In the genomic region with DNA sequence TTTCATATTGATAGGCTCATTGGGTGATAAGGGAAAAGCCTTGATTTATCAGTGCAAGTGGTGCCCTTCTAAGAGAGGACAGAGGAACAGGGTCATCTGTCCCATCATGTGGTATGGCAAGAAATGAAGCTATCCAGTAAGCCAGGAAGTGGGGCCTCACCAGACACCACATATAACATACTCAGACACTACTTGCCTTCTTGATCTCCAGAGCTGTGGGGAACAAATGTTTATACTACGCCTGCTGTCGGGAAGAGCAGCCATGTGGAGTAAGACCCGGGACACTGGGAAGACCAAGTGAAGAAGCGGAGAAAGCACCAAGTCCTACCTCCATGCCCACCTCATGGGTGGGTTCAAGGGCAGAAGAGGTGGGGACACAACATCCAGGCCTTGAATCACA, we compare ENCODE assay signal across 29 mouse cellular contexts.
DNase-seq lines count a peak whose midpoint lies in the region; ATAC-seq lines count a peak whose summit lies in the region.
"Had no signal": no experiment of that assay in that cellular context is flagged by ENCODE, and none has a peak within 500 bp of the region (broad histone marks: within the 10 kb centered on the region; RNA-seq: fewer than 3 reads in every experiment).

No protein-coding gene starts in this region.

- peak overlapping the region; percentile 50; the same call in 1 of the 2 replicates for H3K27ac ChIP-seq in hindbrain, embryonic 10.5 days
- no peak overlapping the region for H3K27ac ChIP-seq in hindbrain, embryonic 14.5 days
- peak overlapping the region; percentile 84 for H3K27ac ChIP-seq in lung, embryonic 15.5 days
- H3K27ac ChIP-seq in intestine, embryonic 15.5 days = peak overlapping the region; percentile 20; the same call in 1 of the 2 replicates
- H3K27ac ChIP-seq: embryonic facial prominence, embryonic 10.5 days; embryonic facial prominence, embryonic 13.5 days; forebrain, embryonic 12.5 days; forebrain, embryonic 15.5 days; heart, adult 2 months; heart, embryonic 10.5 days; heart, embryonic 13.5 days; hindbrain, embryonic 12.5 days had no signal

- no peak overlapping the region for H3K4me2 ChIP-seq in hindbrain, embryonic 14.5 days (replicated peaks)
- H3K4me2 ChIP-seq in lung, embryonic 15.5 days = 0 out of 2 replicates have a peak overlapping the region, but pooled peaks have one; percentile 3
- no peak overlapping the region for H3K4me2 ChIP-seq in intestine, embryonic 15.5 days (replicated peaks)
- H3K4me2 ChIP-seq: embryonic facial prominence, embryonic 13.5 days; forebrain, embryonic 12.5 days; forebrain, embryonic 15.5 days; heart, embryonic 13.5 days; hindbrain, embryonic 12.5 days had no signal

- H3K4me3 ChIP-seq in hindbrain, embryonic 10.5 days = no peak overlapping the region
- no peak overlapping the region for H3K4me3 ChIP-seq in hindbrain, embryonic 14.5 days (replicated peaks; ENCODE audit: low read length)
- H3K4me3 ChIP-seq in lung, embryonic 15.5 days = no peak overlapping the region
- no peak overlapping the region for H3K4me3 ChIP-seq in intestine, embryonic 15.5 days (replicated peaks)
- H3K4me3 ChIP-seq: embryonic facial prominence, embryonic 10.5 days; embryonic facial prominence, embryonic 13.5 days; erythroblast, embryonic 14.5 days; forebrain, embryonic 12.5 days; forebrain, embryonic 15.5 days; heart, adult 2 months; heart, embryonic 10.5 days; heart, embryonic 13.5 days; hindbrain, embryonic 12.5 days had no signal

- peaks cover 15% of the 10 kb centered on the region for H3K36me3 ChIP-seq in hindbrain, embryonic 10.5 days
- H3K36me3 ChIP-seq in hindbrain, embryonic 14.5 days (replicated peaks; ENCODE audit: control insufficient read depth, insufficient read depth) = no peaks in the 10 kb centered on the region
- no peaks in the 10 kb centered on the region for H3K36me3 ChIP-seq in lung, embryonic 15.5 days
- no peaks in the 10 kb centered on the region for H3K36me3 ChIP-seq in intestine, embryonic 15.5 days
- H3K36me3 ChIP-seq: embryonic facial prominence, embryonic 13.5 days; forebrain, embryonic 15.5 days; heart, embryonic 13.5 days; hindbrain, embryonic 12.5 days had no signal

- WGBS in hindbrain, embryonic 10.5 days = 94% methylated on average over 4 of the region's 4 CpGs
- 95% methylated on average over 4 of the region's 4 CpGs for WGBS in hindbrain, embryonic 14.5 days
- 49% methylated on average over 4 of the region's 4 CpGs for WGBS in lung, embryonic 15.5 days
- WGBS in intestine, embryonic 15.5 days = 61% methylated on average over 4 of the region's 4 CpGs

- H3K9ac ChIP-seq in hindbrain, embryonic 14.5 days = no peak overlapping the region
- no peak overlapping the region for H3K9ac ChIP-seq in lung, embryonic 15.5 days
- H3K9ac ChIP-seq in intestine, embryonic 15.5 days = no peak overlapping the region
- H3K9ac ChIP-seq: embryonic facial prominence, embryonic 13.5 days; forebrain, embryonic 12.5 days; forebrain, embryonic 15.5 days; heart, embryonic 13.5 days; hindbrain, embryonic 12.5 days had no signal

- DNase-seq in hindbrain, embryonic 10.5 days (ENCODE audit: low spot score) = no peak
- DNase-seq in hindbrain, embryonic 14.5 days (ENCODE audit: low spot score) = no peak
- no peak for DNase-seq in lung, adult 18-20 months
- peak; percentile 37 for DNase-seq in lung, postnatal 36 days
- no peak for DNase-seq in lung, postnatal 10 days
- DNase-seq in left cerebral cortex, adult 18-20 months (ENCODE audit: low spot score in 2 of 2) = no peak
- DNase-seq: adrenal gland, adult 8-10 months; adrenal gland, postnatal 25 days; cerebellum, adult 11-12 months; cerebellum, adult 8-10 months; cerebellum, postnatal 10 days; cerebellum, postnatal 36 days; embryo, embryonic 11 days; gastrocnemius, postnatal 10 days; gastrocnemius, postnatal 36 days; heart, adult 2 months; heart, postnatal 14 days; heart, postnatal 4 days had no signal

- H3K9me3 ChIP-seq in hindbrain, embryonic 10.5 days = no peaks in the 10 kb centered on the region
- no peaks in the 10 kb centered on the region for H3K9me3 ChIP-seq in hindbrain, embryonic 14.5 days (ENCODE audit: control insufficient read depth, low read length)
- H3K9me3 ChIP-seq in lung, embryonic 15.5 days = no peaks in the 10 kb centered on the region
- H3K9me3 ChIP-seq in intestine, embryonic 15.5 days = no peaks in the 10 kb centered on the region
- H3K9me3 ChIP-seq: embryonic facial prominence, embryonic 10.5 days; embryonic facial prominence, embryonic 13.5 days; forebrain, embryonic 12.5 days; forebrain, embryonic 15.5 days; heart, embryonic 10.5 days; hindbrain, embryonic 12.5 days had no signal

- peaks cover 26% of the 10 kb centered on the region for H3K4me1 ChIP-seq in hindbrain, embryonic 10.5 days (replicated peaks)
- H3K4me1 ChIP-seq in hindbrain, embryonic 14.5 days (replicated peaks; ENCODE audit: control insufficient read depth, insufficient read depth, low read length) = peaks cover 7% of the 10 kb centered on the region
- H3K4me1 ChIP-seq in lung, embryonic 15.5 days = peaks cover 38% of the 10 kb centered on the region
- H3K4me1 ChIP-seq in intestine, embryonic 15.5 days (replicated peaks) = no peaks in the 10 kb centered on the region; the same call in 1 of the 2 replicates

- no peaks in the 10 kb centered on the region for H3K27me3 ChIP-seq in hindbrain, embryonic 10.5 days (ENCODE audit: insufficient read depth, poor library complexity, severe bottlenecking)
- no peaks in the 10 kb centered on the region for H3K27me3 ChIP-seq in hindbrain, embryonic 14.5 days (ENCODE audit: control insufficient read depth, insufficient read depth, low read length)
- H3K27me3 ChIP-seq in lung, embryonic 15.5 days = no peaks in the 10 kb centered on the region
- H3K27me3 ChIP-seq in intestine, embryonic 15.5 days (replicated peaks) = no peaks in the 10 kb centered on the region
- H3K27me3 ChIP-seq: embryonic facial prominence, embryonic 13.5 days; forebrain, embryonic 12.5 days; forebrain, embryonic 15.5 days; hindbrain, embryonic 12.5 days had no signal

- no peak for ATAC-seq in hindbrain, embryonic 14.5 days (ENCODE audit: low FRiP score)
- ATAC-seq in lung, embryonic 15.5 days (ENCODE audit: borderline replicate concordance, extremely low read depth, low FRiP score, low TSS enrichment) = peak; percentile 68; the same call in 1 of the 2 replicates
- 0 out of 2 replicates have a peak, but pooled peaks have one; percentile 15 for ATAC-seq in intestine, embryonic 15.5 days
- ATAC-seq: activated CD4-positive, CD25-positive, alpha-beta regulatory T cell, adult 4 months; forebrain, embryonic 15.5 days had no signal
